Comparison of ENCODE assay signal across 8 mouse cellular contexts in the genomic region with DNA sequence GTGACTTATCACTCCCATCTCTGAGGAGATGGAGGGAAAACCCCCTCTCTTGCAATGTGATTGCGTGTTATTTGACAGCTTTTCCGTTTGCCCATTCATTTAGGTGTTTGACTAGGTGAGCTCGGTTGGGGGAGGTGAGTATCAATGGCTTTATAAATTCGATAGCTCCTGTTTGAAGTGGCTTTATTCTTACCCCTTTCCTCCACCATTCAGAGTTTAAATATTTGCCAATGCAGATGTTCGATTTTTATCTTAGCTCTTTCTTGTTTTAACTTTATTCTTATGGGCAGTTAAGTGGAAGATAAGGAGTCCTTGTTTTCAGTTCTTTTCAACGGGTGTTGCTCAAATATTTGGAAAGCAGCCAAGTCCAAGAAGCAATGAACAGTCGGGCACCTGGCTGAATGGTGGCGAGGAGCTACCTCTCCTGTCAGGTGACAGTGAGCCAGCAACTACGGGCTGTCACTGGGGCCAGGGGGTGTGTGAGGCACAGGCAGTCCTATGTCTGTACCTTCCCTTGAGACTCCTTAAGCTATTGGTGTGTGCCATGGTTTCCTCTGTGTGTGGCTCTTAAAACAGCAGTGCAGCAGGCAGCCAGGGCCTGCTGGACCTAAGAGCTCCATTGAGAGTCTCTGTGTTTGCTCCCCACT.
DNase-seq lines count a peak whose midpoint lies in the region; TF ChIP-seq lines count a peak whose summit lies in the region.
"Had no signal": no experiment of that assay in that cellular context is flagged by ENCODE, and none has a peak within 500 bp of the region (broad histone marks: within the 10 kb centered on the region; RNA-seq: fewer than 3 reads in every experiment).

No protein-coding gene starts in this region.

- in situ Hi-C loops in CH12.LX (cut with MboI; ENCODE audit: low pct_ligation_motif_present, low pct_unique_long_range_greater_than_20kb, low sequenced_read_pairs) = no loop called here

- DNase-seq in CH12.LX (ENCODE audit: extremely low read depth) = no peak
- DNase-seq in brain, embryonic 14.5 days (ENCODE audit: low read depth) = peak; percentile 52
- peak; percentile 74 for DNase-seq in kidney, adult 2 months
- peak; percentile 21 for DNase-seq in lung, postnatal 14 days
- DNase-seq in embryo, embryonic 10.5 days (ENCODE audit: low spot score) = no peak
- no peak for DNase-seq in adipocyte (ENCODE audit: low spot score)
- DNase-seq in gastrocnemius, postnatal 10 days = no peak

- no peak for TF ChIP-seq RAD21 in CH12.LX (IDR thresholded peaks at IDR 0.05; ENCODE audit: low read depth, low read length)

- H3K9me3 ChIP-seq in CH12.LX (replicated peaks; ENCODE audit: low read length) = no peaks in the 10 kb centered on the region

- H3K4me2 ChIP-seq in CH12.LX (ENCODE audit: insufficient read depth, low read depth, poor library complexity, severe bottlenecking) = peak overlapping the region; percentile 75

- no peak for TF ChIP-seq EP300 in CH12.LX (IDR thresholded peaks at IDR 0.05; ENCODE audit: low read length)

- no peak overlapping the region for H3K9ac ChIP-seq in CH12.LX (ENCODE audit: insufficient read depth, low read depth)
- H3K9ac ChIP-seq: liver, embryonic 14.5 days had no signal

- WGBS in kidney, adult 2 months = 38% methylated on average over 9 of the region's 9 CpGs

- H3K36me3 ChIP-seq in CH12.LX (replicated peaks in 1 of 2; ENCODE audit: control insufficient read depth in 1 of 2, insufficient read depth in 1 of 2, low read length in 1 of 2) = no peaks in the 10 kb centered on the region
- H3K36me3 ChIP-seq in kidney, adult 2 months (ENCODE audit: control insufficient read depth, insufficient read depth, low read length) = no peaks in the 10 kb centered on the region

- peaks cover 10% of the 10 kb centered on the region for H3K27me3 ChIP-seq in CH12.LX (replicated peaks)
- no peaks in the 10 kb centered on the region for H3K27me3 ChIP-seq in kidney, adult 2 months (replicated peaks; ENCODE audit: control insufficient read depth, insufficient read depth, low read length)

- no peak for TF ChIP-seq CTCF in CH12.LX (conservative IDR thresholded peaks at IDR 0.05 in 1 of 2, IDR thresholded peaks at IDR 0.05 in 1 of 2; ENCODE audit: low read depth in 2 of 2, low read length in 2 of 2)
- no peak for TF ChIP-seq CTCF in brain, embryonic 14.5 days (IDR thresholded peaks at IDR 0.05; ENCODE audit: borderline replicate concordance, extremely low read depth, insufficient read depth, insufficient read length)
- no peak for TF ChIP-seq CTCF in kidney, adult 2 months (conservative IDR thresholded peaks at IDR 0.05; ENCODE audit: insufficient read depth, insufficient read length, low read depth, low read length)

- peaks cover 16 to 47% of the 10 kb centered on the region in 2 experiments for H3K4me1 ChIP-seq in CH12.LX (ENCODE audit: control insufficient read depth in 1 of 2, insufficient read depth in 2 of 2)
- H3K4me1 ChIP-seq in kidney, adult 2 months (ENCODE audit: control insufficient read depth, insufficient read depth, low read length) = peaks cover 2% of the 10 kb centered on the region; the same call in 1 of the 2 replicates

- no peak overlapping the region for H3K27ac ChIP-seq in CH12.LX (ENCODE audit: insufficient read depth, low read depth)
- H3K27ac ChIP-seq in kidney, adult 2 months (ENCODE audit: insufficient read depth, low read depth, low read length) = no peak overlapping the region
- H3K27ac ChIP-seq: liver, embryonic 14.5 days had no signal

- TF ChIP-seq POLR2A in CH12.LX (IDR thresholded peaks at IDR 0.05; ENCODE audit: low read depth, low read length) = no peak
- TF ChIP-seq POLR2A in brain, embryonic 14.5 days (IDR thresholded peaks at IDR 0.05; ENCODE audit: borderline replicate concordance, extremely low read depth, insufficient read depth, insufficient read length, poor library complexity, severe bottlenecking) = no peak
- TF ChIP-seq POLR2A in kidney, adult 2 months (IDR thresholded peaks at IDR 0.05; ENCODE audit: low read depth, low read length) = no peak

- dilution Hi-C loops in CH12.LX (cut with MboI; ENCODE audit: extremely low pct_ligation_motif_present, extremely low pct_unique_long_range_greater_than_20kb, low sequenced_read_pairs) = no loop called here

- no peaks in the 10 kb centered on the region for H3K79me2 ChIP-seq in CH12.LX (replicated peaks; ENCODE audit: control insufficient read depth, extremely low read depth, insufficient read depth, poor library complexity, severe bottlenecking)

- no peak overlapping the region for H3K4me3 ChIP-seq in CH12.LX (replicated peaks in 1 of 3; ENCODE audit: low read depth in 2 of 3, low read length in 2 of 3, poor library complexity in 1 of 3)
- no peak overlapping the region for H3K4me3 ChIP-seq in kidney, adult 2 months (ENCODE audit: insufficient read depth, low read depth, low read length)

TF ChIP-seq in CH12.LX, 34 proteins besides CTCF, POLR2A, EP300 and RAD21:
- TF ChIP-seq BHLHE40 (IDR thresholded peaks at IDR 0.05; ENCODE audit: low read depth, low read length) (0 out of 2 replicates have a peak, but pooled peaks have one; percentile 28), USF1 (IDR thresholded peaks at IDR 0.05; ENCODE audit: low read depth, low read length) (no peak)

Comparison
In these comparisons a context has a peak if more than half of its experiments do, and no peak if none do; other contexts are left out.
1. DNase-seq: peak in brain, embryonic 14.5 days (single experiment), kidney, adult 2 months (single experiment) and lung, postnatal 14 days (single experiment); none in CH12.LX (single experiment), embryo, embryonic 10.5 days (single experiment), adipocyte (single experiment) and gastrocnemius, postnatal 10 days (single experiment).